ENCODE assay signal across 20 mouse cellular contexts in the genomic region with DNA sequence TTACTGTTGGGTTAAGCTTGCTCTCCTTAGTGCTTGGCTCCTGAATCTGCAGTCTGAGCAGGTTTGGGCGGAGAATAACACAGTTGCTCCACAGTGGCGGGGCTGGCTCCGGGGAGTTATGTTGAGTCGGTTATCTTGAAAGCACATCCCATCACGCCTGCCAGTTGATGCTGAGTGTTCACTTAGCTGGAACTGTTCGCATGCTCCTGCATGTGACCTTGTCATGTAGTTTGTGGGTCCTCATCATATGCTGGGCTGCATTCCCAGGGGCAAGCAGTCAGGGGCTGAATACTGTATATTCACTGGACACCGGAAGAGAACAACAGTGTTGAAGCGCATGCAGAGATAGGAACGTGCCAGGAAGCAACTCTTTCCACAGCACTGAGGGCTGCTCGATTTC. TPM values are rescaled to one million over a fixed set of nuclear protein-coding genes. Genes with fewer than 3 reads are reported as not detected.
A peak's percentile ranks its signal among the peaks of the same experiment; 100 is the strongest.
DNase-seq lines count a peak whose midpoint lies in the region; ATAC-seq and TF ChIP-seq lines count a peak whose summit lies in the region.
"Had no signal": no experiment of that assay in that cellular context is flagged by ENCODE, and none has a peak within 500 bp of the region (broad histone marks: within the 10 kb centered on the region; RNA-seq: fewer than 3 reads in every experiment).

No protein-coding gene starts in this region.

- H3K4me3 ChIP-seq in embryonic facial prominence, embryonic 14.5 days (ENCODE audit: low read depth, low read length) = no peak overlapping the region
- no peak overlapping the region for H3K4me3 ChIP-seq in embryonic facial prominence, embryonic 10.5 days
- H3K4me3 ChIP-seq in heart, postnatal 0 days (ENCODE audit: low read depth, low read length) = peak overlapping the region; percentile 1; the same call in 1 of the 2 replicates
- peak overlapping the region; percentile 53 for H3K4me3 ChIP-seq in testis, adult 2 months (ENCODE audit: control insufficient read depth, low read depth, low read length)
- H3K4me3 ChIP-seq: embryonic facial prominence, embryonic 12.5 days; limb, embryonic 10.5 days; midbrain, embryonic 15.5 days had no signal

- no peak; the same call in 1 of the 2 replicates for ATAC-seq in embryonic facial prominence, embryonic 14.5 days (ENCODE audit: low read depth)
- peak; percentile 76 for ATAC-seq in heart, postnatal 0 days (ENCODE audit: insufficient read depth, low read depth)
- peak; percentile 83 for ATAC-seq in megakaryocyte-erythroid progenitor cell, adult 5-6 weeks (replicated peaks; ENCODE audit: low FRiP score, low TSS enrichment, poor library complexity, severe bottlenecking)
- ATAC-seq: Patski had no signal

- H3K9ac ChIP-seq in embryonic facial prominence, embryonic 14.5 days (ENCODE audit: low read depth, low read length) = no peak overlapping the region
- H3K9ac ChIP-seq in heart, postnatal 0 days (replicated peaks; ENCODE audit: low read depth, low read length) = no peak overlapping the region
- H3K9ac ChIP-seq: embryonic facial prominence, embryonic 12.5 days; midbrain, embryonic 15.5 days had no signal

- no peaks in the 10 kb centered on the region for H3K4me1 ChIP-seq in embryonic facial prominence, embryonic 14.5 days (ENCODE audit: control insufficient read depth, insufficient read depth, low read length)
- H3K4me1 ChIP-seq in embryonic facial prominence, embryonic 10.5 days = peaks cover 17% of the 10 kb centered on the region
- peaks cover 12% of the 10 kb centered on the region for H3K4me1 ChIP-seq in heart, postnatal 0 days (ENCODE audit: control insufficient read depth, insufficient read depth)
- H3K4me1 ChIP-seq in testis, adult 2 months (ENCODE audit: control insufficient read depth, insufficient read depth, low read length) = peaks cover 17% of the 10 kb centered on the region

- no peaks in the 10 kb centered on the region for H3K36me3 ChIP-seq in embryonic facial prominence, embryonic 14.5 days (ENCODE audit: control insufficient read depth, insufficient read depth, low read length)
- H3K36me3 ChIP-seq in embryonic facial prominence, embryonic 10.5 days (replicated peaks) = no peaks in the 10 kb centered on the region
- no peaks in the 10 kb centered on the region for H3K36me3 ChIP-seq in heart, postnatal 0 days (replicated peaks; ENCODE audit: control insufficient read depth, insufficient read depth, low read length)
- no peaks in the 10 kb centered on the region; the same call in 1 of the 2 replicates for H3K36me3 ChIP-seq in testis, adult 2 months (ENCODE audit: control insufficient read depth, insufficient read depth, low read length)
- H3K36me3 ChIP-seq: embryonic facial prominence, embryonic 12.5 days; limb, embryonic 10.5 days; midbrain, embryonic 15.5 days had no signal

- TF ChIP-seq POLR2A in testis, adult 2 months (IDR thresholded peaks at IDR 0.05; ENCODE audit: control insufficient read depth, low read depth, low read length) = no peak

- WGBS in embryonic facial prominence, embryonic 14.5 days = 72% methylated on average over 10 of the region's 10 CpGs
- 89% methylated on average over 10 of the region's 10 CpGs for WGBS in embryonic facial prominence, embryonic 10.5 days
- 19% methylated on average over 10 of the region's 10 CpGs for WGBS in heart, postnatal 0 days

- TF ChIP-seq CTCF in heart, postnatal 0 days (IDR thresholded peaks at IDR 0.05; ENCODE audit: low read depth) = no peak
- no peak for TF ChIP-seq CTCF in testis, adult 2 months (IDR thresholded peaks at IDR 0.05; ENCODE audit: control insufficient read depth, insufficient read depth, insufficient replicate concordance, low read depth, low read length)

- DNase-seq in embryonic facial prominence, embryonic 14.5 days (ENCODE audit: low spot score) = peak; percentile 16
- no peak for DNase-seq in embryonic facial prominence, embryonic 10.5 days (ENCODE audit: low spot score)
- DNase-seq in heart, postnatal 0 days (ENCODE audit: low spot score) = peak; percentile 62
- no peak for DNase-seq in heart, adult 9 months (ENCODE audit: low spot score in 2 of 2)
- DNase-seq in testis, postnatal 14 days (ENCODE audit: low spot score) = no peak
- DNase-seq in MN1 (ENCODE audit: low spot score) = no peak
- DNase-seq: cerebellum, adult 11-12 months; cerebellum, postnatal 36 days had no signal

- H3K4me2 ChIP-seq in embryonic facial prominence, embryonic 14.5 days (ENCODE audit: low read depth, low read length) = no peak overlapping the region
- H3K4me2 ChIP-seq in heart, postnatal 0 days (ENCODE audit: low read depth, low read length) = peak overlapping the region; percentile 33

- H3K9me3 ChIP-seq in embryonic facial prominence, embryonic 14.5 days (ENCODE audit: control insufficient read depth, low read length) = no peaks in the 10 kb centered on the region
- no peaks in the 10 kb centered on the region for H3K9me3 ChIP-seq in embryonic facial prominence, embryonic 10.5 days
- H3K9me3 ChIP-seq in heart, postnatal 0 days (replicated peaks; ENCODE audit: control insufficient read depth, low read length) = no peaks in the 10 kb centered on the region
- H3K9me3 ChIP-seq: embryonic facial prominence, embryonic 12.5 days; limb, embryonic 10.5 days; midbrain, embryonic 15.5 days had no signal

- TF ChIP-seq EP300 in heart, postnatal 0 days (IDR thresholded peaks at IDR 0.05; ENCODE audit: low read depth) = no peak

- no peak overlapping the region for H3K27ac ChIP-seq in embryonic facial prominence, embryonic 14.5 days (replicated peaks; ENCODE audit: low read depth, low read length)
- no peak overlapping the region for H3K27ac ChIP-seq in embryonic facial prominence, embryonic 10.5 days (replicated peaks)
- no peak overlapping the region for H3K27ac ChIP-seq in heart, postnatal 0 days (ENCODE audit: low read depth)
- no peak overlapping the region for H3K27ac ChIP-seq in testis, adult 2 months (ENCODE audit: control insufficient read depth, insufficient read depth, low read depth, low read length)
- H3K27ac ChIP-seq: embryonic facial prominence, embryonic 12.5 days; limb, embryonic 10.5 days; macrophage; midbrain, embryonic 15.5 days had no signal

- no peaks in the 10 kb centered on the region for H3K27me3 ChIP-seq in embryonic facial prominence, embryonic 14.5 days (replicated peaks; ENCODE audit: control insufficient read depth, insufficient read depth, low read length)
- H3K27me3 ChIP-seq in embryonic facial prominence, embryonic 10.5 days (replicated peaks; ENCODE audit: low read depth, poor library complexity, severe bottlenecking) = peaks cover 14% of the 10 kb centered on the region
- no peaks in the 10 kb centered on the region for H3K27me3 ChIP-seq in heart, postnatal 0 days (ENCODE audit: control insufficient read depth, insufficient read depth, low read length)
- H3K27me3 ChIP-seq in testis, adult 2 months (ENCODE audit: control insufficient read depth, insufficient read depth, low read length) = no peaks in the 10 kb centered on the region
- H3K27me3 ChIP-seq: midbrain, embryonic 15.5 days; Patski had no signal

RNA-seq across cellular contexts. Expression of a gene that starts 1.8 kb away (rescaled TPM):
- polyA plus RNA-seq in embryonic facial prominence, embryonic 14.5 days (2014; fragmentation: Nextera tagmentation; extraction: Ambion mirVana) = 1.2 TPM in 1 of 2 replicates, not detected in the other
- 0.40 TPM in 1 of 2 replicates, not detected in the other for polyA plus RNA-seq in embryonic facial prominence, embryonic 10.5 days (2016; fragmentation: Nextera tagmentation; extraction: Ambion mirVana)
- total RNA-seq in heart, postnatal 0 days (2014; rRNA removed; ENCODE audit: low replicate concordance) = not detected in 2 replicates
- polyA plus RNA-seq in heart, postnatal 0 days (2015; fragmentation: Nextera tagmentation; extraction: Ambion mirVana) = 0.30 TPM in 1 of 2 replicates, not detected in the other
- 48.0 and 50.5 TPM in 2 replicates for polyA plus RNA-seq in testis, adult 2 months (2012; rRNA removed)
- not detected in 2 replicates for total RNA-seq in megakaryocyte-erythroid progenitor cell, adult 5-6 weeks (2014; fragmentation: Nextera tagmentation)
- not detected in 2 replicates for total RNA-seq in megakaryocyte-erythroid progenitor cell, adult 5-6 weeks (2017)
- total RNA-seq: hematopoietic stem cell, adult 5-6 weeks had no signal
- polyA plus RNA-seq: embryonic facial prominence, embryonic 12.5 days; forebrain, embryonic 11.5 days; inflammation-experienced regulatory T-cells, adult 6 months; kidney, embryonic 14.5 days; large intestine, adult 2 months; limb, embryonic 10.5 days; macrophage; midbrain, embryonic 15.5 days; Patski had no signal

RNA-seq across cellular contexts. Expression of a gene that starts 23.4 kb away (rescaled TPM):
- 72.8 and 81.0 TPM in 2 replicates for polyA plus RNA-seq in embryonic facial prominence, embryonic 14.5 days (2014; fragmentation: Nextera tagmentation; extraction: Ambion mirVana)
- polyA plus RNA-seq in embryonic facial prominence, embryonic 10.5 days (2016; fragmentation: Nextera tagmentation; extraction: Ambion mirVana) = 80.5 and 82.4 TPM in 2 replicates
- total RNA-seq in heart, postnatal 0 days (2014; rRNA removed; ENCODE audit: low replicate concordance) = 26.1 and 40.3 TPM in 2 replicates
- polyA plus RNA-seq in heart, postnatal 0 days (2015; fragmentation: Nextera tagmentation; extraction: Ambion mirVana) = 96.5 and 111 TPM in 2 replicates
- 9.0 and 9.6 TPM in 2 replicates for polyA plus RNA-seq in testis, adult 2 months (2012; rRNA removed)
- 113 and 144 TPM in 2 replicates for total RNA-seq in megakaryocyte-erythroid progenitor cell, adult 5-6 weeks (2014; fragmentation: Nextera tagmentation)
- 93.4 and 95.5 TPM in 2 replicates for total RNA-seq in megakaryocyte-erythroid progenitor cell, adult 5-6 weeks (2017)

RNA-seq across cellular contexts. Expression of a gene that starts 23.6 kb away (rescaled TPM):
- 11.2 and 13.1 TPM in 2 replicates for polyA plus RNA-seq in embryonic facial prominence, embryonic 14.5 days (2014; fragmentation: Nextera tagmentation; extraction: Ambion mirVana)
- 19.4 and 21.1 TPM in 2 replicates for polyA plus RNA-seq in embryonic facial prominence, embryonic 10.5 days (2016; fragmentation: Nextera tagmentation; extraction: Ambion mirVana)
- total RNA-seq in heart, postnatal 0 days (2014; rRNA removed; ENCODE audit: low replicate concordance) = 5.8 and 25.3 TPM in 2 replicates
- 3.7 and 4.1 TPM in 2 replicates for polyA plus RNA-seq in heart, postnatal 0 days (2015; fragmentation: Nextera tagmentation; extraction: Ambion mirVana)
- 25.3 and 25.8 TPM in 2 replicates for polyA plus RNA-seq in testis, adult 2 months (2012; rRNA removed)
- 17.9 and 23.2 TPM in 2 replicates for total RNA-seq in megakaryocyte-erythroid progenitor cell, adult 5-6 weeks (2014; fragmentation: Nextera tagmentation)
- 12.2 and 14.7 TPM in 2 replicates for total RNA-seq in megakaryocyte-erythroid progenitor cell, adult 5-6 weeks (2017)

Comparison
In these comparisons a context has a peak if more than half of its experiments do, and no peak if none do; other contexts are left out.
1. DNase-seq: peak in embryonic facial prominence, embryonic 14.5 days (single experiment) and heart, postnatal 0 days (single experiment); none in embryonic facial prominence, embryonic 10.5 days (single experiment), heart, adult 9 months (0 of 2), testis, postnatal 14 days (single experiment) and MN1 (single experiment).
2. H3K4me3 ChIP-seq: peak in heart, postnatal 0 days (single experiment) and testis, adult 2 months (single experiment); none in embryonic facial prominence, embryonic 14.5 days (single experiment) and embryonic facial prominence, embryonic 10.5 days (single experiment).
3. RNA of a gene that starts 1.8 kb away (polyA plus RNA-seq): 48.0 to 50.5 TPM in testis, adult 2 months; 1.2 TPM in embryonic facial prominence, embryonic 14.5 days, 0.40 TPM in embryonic facial prominence, embryonic 10.5 days and 0.30 TPM in heart, postnatal 0 days; every median in the first group is over 10 times any median in the second.